Mouse (Mus musculus) midbrain, postnatal 0 days (tissue): ENCODE results near the gene Spata32. TPM values are rescaled to one million over a fixed set of nuclear protein-coding genes. Genes with fewer than 3 reads are reported as not detected.

Source experiments
- ATAC-seq: fragments of 200-750 bp; cut with Nextera tagmentation; 2 replicates; pipeline ENCODE4 v1.8.0; 2017; ENCODE audit warnings: moderate number of reproducible peaks, mild to moderate bottlenecking, moderate TSS enrichment, moderate library complexity; ENCODE audit not compliant: low FRiP score
- DNase-seq: peaks from one replicate; pipeline ENCODE4 v3.0.0-alpha.2; 2015; ENCODE audit warnings: low spot score
- H3K27ac ChIP-seq: fragments of 300-500 bp; sonication (generic); 2 replicates; pipeline ENCODE4 v1.5.1; 2014; ENCODE audit warnings: low read depth, mild to moderate bottlenecking, low read length, mixed read lengths
- H3K27me3 ChIP-seq: fragments of 300-500 bp; sonication (generic); 2 replicates; pipeline ENCODE4 v1.6.1; 2014; ENCODE audit warnings: low read length, control low read depth, mixed read lengths; ENCODE audit not compliant: insufficient read depth
- H3K36me3 ChIP-seq: fragments of 300-500 bp; sonication (generic); 2 replicates; pipeline ENCODE4 v1.6.1; 2014; ENCODE audit warnings: low read length, control low read depth, mixed read lengths; ENCODE audit not compliant: insufficient read depth
- H3K4me1 ChIP-seq: fragments of 300-500 bp; sonication (generic); 2 replicates; pipeline ENCODE4 v1.6.1; 2014; ENCODE audit warnings: mild to moderate bottlenecking, control low read depth, antibody characterized with exemption, low read length, mixed read lengths; ENCODE audit not compliant: insufficient read depth
- H3K4me2 ChIP-seq: fragments of 300-500 bp; sonication (generic); 2 replicates; pipeline ENCODE4 v1.6.1; 2014; ENCODE audit warnings: low read depth, mild to moderate bottlenecking, low read length, mixed read lengths; ENCODE audit not compliant: poor library complexity, severe bottlenecking
- H3K4me3 ChIP-seq: fragments of 300-500 bp; sonication (generic); 2 replicates; pipeline ENCODE4 v1.5.1; 2014; ENCODE audit warnings: low read depth, mild to moderate bottlenecking, low read length, moderate library complexity
- H3K9ac ChIP-seq: fragments of 300-500 bp; sonication (generic); replicated peaks from 2 replicates; pipeline ENCODE4 v1.6.1; 2014; ENCODE audit warnings: mild to moderate bottlenecking, low read length, moderate library complexity, mixed read lengths; ENCODE audit not compliant: poor library complexity, severe bottlenecking
- H3K9me3 ChIP-seq: fragments of 300-500 bp; sonication (generic); 2 replicates; pipeline ENCODE4 v1.6.1; 2016; ENCODE audit warnings: low read length, control low read depth
- CTCF ChIP-seq: IDR thresholded peaks from 2 replicates; pipeline ENCODE4 v1.5.1; 2016; ENCODE audit warnings: antibody characterized with exemption, mild to moderate bottlenecking
- WGBS: fragments of 180-500 bp; shearing (Covaris S2); extraction: QIAGEN DNeasy Blood & Tissue Kit; methylation state at CpG from one replicate; pipeline ENCODE4 v1.1.7; 2014; 5-methylcytosine and 5-hydroxymethylcytosine counted together
- polyA plus RNA-seq: library from polyadenylated mRNA; unstranded; fragments of >200 nt; fragmentation: Nextera tagmentation; extraction: Ambion mirVana; gene quantifications from 2 replicates; pipeline ENCODE4 v1.2.1, GENCODE M21; 2015
- total RNA-seq: library from RNA; depleted of rRNA; stranded (reverse); fragments of >200 nt; gene quantifications from 2 replicates; pipeline ENCODE4 v1.2.3, GENCODE M21; 2014; rRNA removed

Spata32 gene
- total RNA-seq = 1.4 and 1.9 TPM in 2 replicates
- 1.2 and 1.5 TPM in 2 replicates for polyA plus RNA-seq

- TF ChIP-seq CTCF = no peak
- Histone ChIP-seq H3K4me2 (peak within 1 kb of the TSS; percentile 96), H3K4me1 (no peaks in the 10 kb centered on the region; the same call in 1 of the 2 replicates), H3K9ac (peak within 1 kb of the TSS; percentile 64), H3K27ac (peak within 1 kb of the TSS; percentile 62), H3K4me3 (peak within 1 kb of the TSS; percentile 58), H3K27me3 (no peaks in the 10 kb centered on the region), H3K36me3 (peaks cover 16% of the 10 kb centered on the region), H3K9me3 (no peaks in the 10 kb centered on the region)
- under 1% methylated on average over 45 of the region's 45 CpGs for WGBS
- peak; percentile 84 for DNase-seq
- ATAC-seq = peak; percentile 85
These were observed at the start of gene Spata32 for GRCm38 (mm10) chr11:103217790-103218516. Gene Spata32, minus strand, starts transcription at chr11:103218432.

GRCm38 (mm10) chr11:103267346-103268219 is 49.4 kb upstream of the Spata32 start, which contains the start of gene Map3k14:
Gene Map3k14, minus strand, starts transcription at chr11:103267472.
- Histone ChIP-seq H3K27me3 (no peaks in the 10 kb centered on the region), H3K9ac (peak within 1 kb of the TSS; percentile 73), H3K9me3 (no peaks in the 10 kb centered on the region), H3K4me1 (peaks cover 19% of the 10 kb centered on the region; the same call in 1 of the 2 replicates), H3K36me3 (no peaks in the 10 kb centered on the region), H3K4me3 (peak within 1 kb of the TSS; percentile 66), H3K27ac (peak within 1 kb of the TSS; percentile 85), H3K4me2 (peak within 1 kb of the TSS; percentile 77)
- WGBS = under 1% methylated on average over 53 of the region's 55 CpGs
- no peak; the same call in 1 of the 2 replicates for TF ChIP-seq CTCF
- peak; percentile 99 for ATAC-seq
- peak; percentile 100 for DNase-seq

DNA sequence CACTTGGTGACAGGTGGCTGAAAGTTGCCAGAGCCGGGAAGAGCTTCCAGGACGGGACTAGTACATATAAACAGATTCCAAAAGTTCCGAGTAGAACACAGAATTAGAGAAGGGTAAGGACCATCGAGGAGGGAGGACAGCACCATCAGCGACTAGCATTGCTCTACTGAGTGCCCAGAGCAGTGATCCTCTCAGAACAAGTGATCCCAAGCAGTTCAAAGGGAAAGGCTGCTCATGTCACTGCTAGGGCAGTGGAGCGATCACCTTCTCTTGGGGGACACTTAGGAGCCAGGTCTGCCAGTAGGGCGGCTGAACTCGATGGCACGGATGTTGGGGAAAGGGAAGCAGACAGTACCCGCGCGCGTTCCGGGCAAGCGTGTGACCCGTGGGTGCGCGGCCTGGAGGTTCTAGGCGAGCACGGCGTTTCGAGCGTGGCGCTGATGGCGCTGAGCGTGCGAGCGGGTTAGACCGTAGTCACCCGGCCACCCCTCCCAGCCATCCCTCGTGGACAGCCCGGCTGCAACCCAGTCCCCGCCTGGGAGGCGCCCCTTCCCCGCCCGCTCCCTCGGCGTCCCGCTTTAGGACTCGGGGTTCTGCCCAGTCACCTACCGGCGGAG is 48.6 kb upstream of the Spata32 start:
- no peak for TF ChIP-seq CTCF

DNA sequence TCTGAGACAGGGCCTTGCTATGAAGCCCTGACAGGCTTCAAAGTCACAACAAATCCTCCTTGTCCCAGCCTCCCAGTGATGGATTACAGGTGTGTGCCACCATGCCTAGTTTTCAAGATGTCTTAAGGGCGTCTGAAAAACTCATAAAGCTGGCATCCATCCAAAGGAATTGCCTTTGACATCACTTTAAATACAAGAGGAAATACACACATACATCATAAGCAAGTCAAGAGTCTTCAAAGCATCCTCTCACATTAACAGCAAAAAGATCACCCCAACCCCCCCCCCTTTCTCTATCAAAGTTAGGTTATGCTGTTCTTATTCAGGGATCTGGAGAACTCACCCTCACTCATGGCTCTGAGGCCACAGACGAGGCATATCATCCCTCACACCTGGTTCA is 47.6 kb upstream of the Spata32 start:
- H3K4me2 ChIP-seq = peak overlapping the region; percentile 77; the same call in 1 of the 2 replicates
- WGBS = 52% methylated on average over 2 of the region's 2 CpGs
- H3K9me3 ChIP-seq = no peaks in the 10 kb centered on the region
- ATAC-seq (no peak), DNase-seq (no peak)
- H3K27me3 ChIP-seq = no peaks in the 10 kb centered on the region
- H3K4me3 ChIP-seq = no peak overlapping the region
- no peak overlapping the region for H3K9ac ChIP-seq
- peaks cover 21% of the 10 kb centered on the region; the same call in 1 of the 2 replicates for H3K4me1 ChIP-seq
- no peaks in the 10 kb centered on the region for H3K36me3 ChIP-seq
- H3K27ac ChIP-seq = no peak overlapping the region
- TF ChIP-seq CTCF = no peak

More for the DNA sequence above, 48.6 kb upstream of the Spata32 start:
- Histone ChIP-seq H3K4me1 (peaks cover 21% of the 10 kb centered on the region; the same call in 1 of the 2 replicates), H3K9ac (peak overlapping the region; percentile 73), H3K27me3 (no peaks in the 10 kb centered on the region), H3K27ac (peak overlapping the region; percentile 85), H3K36me3 (no peaks in the 10 kb centered on the region), H3K9me3 (no peaks in the 10 kb centered on the region), H3K4me2 (peak overlapping the region; percentile 77), H3K4me3 (peak overlapping the region; percentile 66)
- no peak for DNase-seq
- under 1% methylated on average over 42 of the region's 42 CpGs for WGBS
- peak; percentile 75 for ATAC-seq

GRCm38 (mm10) chr11:103265211-103265610 is 47.0 kb upstream of the Spata32 start:
- H3K36me3 ChIP-seq = no peaks in the 10 kb centered on the region
- no peaks in the 10 kb centered on the region for H3K27me3 ChIP-seq
- peaks cover 21% of the 10 kb centered on the region; the same call in 1 of the 2 replicates for H3K4me1 ChIP-seq
- DNase-seq (no peak), ATAC-seq (no peak)
- H3K9ac ChIP-seq = no peak overlapping the region
- H3K27ac ChIP-seq = no peak overlapping the region
- H3K9me3 ChIP-seq = no peaks in the 10 kb centered on the region
- no peak for TF ChIP-seq CTCF
- no peak overlapping the region for H3K4me3 ChIP-seq
- 0 out of 2 replicates have a peak overlapping the region, but pooled peaks have one; percentile 24 for H3K4me2 ChIP-seq
- 27% methylated on average over 7 of the region's 7 CpGs for WGBS
